Mouse (Mus musculus) cortical plate, adult 2 months (tissue): ENCODE results near the gene Wiz.

Source experiments
- CTCF ChIP-seq: fragments of 200-500 bp; IDR thresholded peaks from 2 replicates; pipeline ENCODE4 v1.5.1; 2011; ENCODE audit warnings: mild to moderate bottlenecking, control low read depth, low read length; ENCODE audit not compliant: insufficient read depth; ENCODE audit errors: extremely low read depth
- POLR2A ChIP-seq: fragments of 200-500 bp; IDR thresholded peaks from 2 replicates; pipeline ENCODE4 v1.6.1; 2011; ENCODE audit warnings: mild to moderate bottlenecking, low read length, control low read depth; ENCODE audit not compliant: insufficient read depth; ENCODE audit errors: extremely low read depth

DNA sequence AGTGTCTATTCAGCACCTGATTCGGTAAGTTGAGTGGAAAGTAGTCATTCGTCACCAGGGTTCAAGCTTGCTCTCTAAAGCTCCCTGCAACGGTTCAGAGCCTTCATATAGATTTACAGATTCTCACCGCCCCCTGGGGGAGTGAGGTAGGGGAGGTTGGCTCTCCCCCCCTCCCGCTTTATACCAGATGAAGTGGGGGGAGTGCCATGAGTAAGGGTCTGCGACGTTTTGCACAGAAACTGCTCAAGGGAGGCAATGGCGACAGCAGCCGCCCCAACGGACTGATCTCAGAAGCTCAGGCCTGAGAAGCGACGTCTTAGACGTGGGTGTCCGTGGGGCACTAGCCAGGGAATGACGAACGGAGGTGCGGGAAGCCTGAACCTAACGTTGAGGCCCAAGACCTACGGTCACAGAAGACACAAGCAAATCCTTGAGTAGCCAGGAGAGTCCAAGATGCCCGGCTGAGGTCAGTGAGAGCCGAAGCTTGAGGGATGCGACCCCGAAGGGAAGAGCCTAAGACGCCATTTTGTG lies 39.3 kb downstream of the Wiz start:
- no peak for TF ChIP-seq CTCF
- TF ChIP-seq POLR2A, result no peak
